Mouse (Mus musculus): Measurements from ENCODE around the gene Gpatch3.
A peak's percentile ranks its signal among the peaks of the same experiment; 100 is the strongest.

Gene Gpatch3

GRCm38 (mm10) chr4:133619473-133620136, 45.1 kb downstream of the Gpatch3 start:
- no peak for DNase-seq (ENCODE audit: low spot score in 2 of 2)

- DNase-seq (ENCODE audit: low spot score in 2 of 2), result no peak
Measured at GRCm38 (mm10) chr4:133620668-133621067, 46.1 kb downstream of the Gpatch3 start.

- peak in 1 of 2 experiments; percentile 73 for DNase-seq (ENCODE audit: low spot score in 2 of 2)
Measured at GRCm38 (mm10) chr4:133622161-133622695, 47.7 kb downstream of the Gpatch3 start.

GRCm38 (mm10) chr4:133624830-133625229, 50.3 kb downstream of the Gpatch3 start:
- no peak for DNase-seq (ENCODE audit: low spot score in 2 of 2)

GRCm38 (mm10) chr4:133625621-133626071, 51.1 kb downstream of the Gpatch3 start:
- DNase-seq (ENCODE audit: low spot score in 2 of 2), result peak; percentile 61 to 75

- no peak for DNase-seq (ENCODE audit: low spot score in 2 of 2)
Measured at GRCm38 (mm10) chr4:133626221-133626620, 51.7 kb downstream of the Gpatch3 start.

GRCm38 (mm10) chr4:133626621-133627020, 52.1 kb downstream of the Gpatch3 start:
- DNase-seq (ENCODE audit: low spot score in 2 of 2), result no peak

GRCm38 (mm10) chr4:133627039-133627438, 52.5 kb downstream of the Gpatch3 start:
- no peak for DNase-seq (ENCODE audit: low spot score in 2 of 2)

- no peak for DNase-seq (ENCODE audit: low spot score in 2 of 2)
Measured at GRCm38 (mm10) chr4:133628517-133628916, 54.0 kb downstream of the Gpatch3 start.

- no peak for DNase-seq (ENCODE audit: low spot score in 2 of 2)
Measured at GRCm38 (mm10) chr4:133629191-133629590, 54.6 kb downstream of the Gpatch3 start.

- no peak for DNase-seq (ENCODE audit: low spot score in 2 of 2)
Measured at GRCm38 (mm10) chr4:133630326-133630920, 55.9 kb downstream of the Gpatch3 start.

- no peak for DNase-seq (ENCODE audit: low spot score in 2 of 2)
Measured at GRCm38 (mm10) chr4:133631071-133631768, 56.7 kb downstream of the Gpatch3 start.

- DNase-seq (ENCODE audit: low spot score in 2 of 2), result no peak
Measured at GRCm38 (mm10) chr4:133631769-133632411, 57.3 kb downstream of the Gpatch3 start.

- peak; percentile 37 to 78 for DNase-seq (ENCODE audit: low spot score in 2 of 2)
Measured at GRCm38 (mm10) chr4:133632483-133633327, 58.2 kb downstream of the Gpatch3 start.

GRCm38 (mm10) chr4:133633332-133634042, 58.9 kb downstream of the Gpatch3 start:
- DNase-seq (ENCODE audit: low spot score in 2 of 2), result peak; percentile 92 to 97

All from spleen, postnatal 4 days (tissue).